Mouse (Mus musculus) G1E (cell line): Measurements from ENCODE around the gene Krtap5-2.
"Not testable (repeated sequence)": the region's sequence is repeated elsewhere in the genome, so short reads cannot be mapped to it uniquely, and the experiment has no call there.

Experiments used
- CTCF ChIP-seq: IDR thresholded peaks from 2 replicates; pipeline ENCODE4 v1.5.1; 2012; ENCODE audit warnings: low read depth, low read length, inconsistent platforms, mixed read lengths
- GATA1 ChIP-seq: IDR thresholded peaks from 2 replicates; pipeline ENCODE4 v1.6.1; 2012; ENCODE audit warnings: borderline replicate concordance, low read length, inconsistent platforms, mixed read lengths
- POLR2AphosphoS5 ChIP-seq: IDR thresholded peaks from 2 replicates; pipeline ENCODE4 v1.6.1; 2012; ENCODE audit warnings: low read depth, low read length, inconsistent platforms; ENCODE audit not compliant: insufficient replicate concordance

DNA sequence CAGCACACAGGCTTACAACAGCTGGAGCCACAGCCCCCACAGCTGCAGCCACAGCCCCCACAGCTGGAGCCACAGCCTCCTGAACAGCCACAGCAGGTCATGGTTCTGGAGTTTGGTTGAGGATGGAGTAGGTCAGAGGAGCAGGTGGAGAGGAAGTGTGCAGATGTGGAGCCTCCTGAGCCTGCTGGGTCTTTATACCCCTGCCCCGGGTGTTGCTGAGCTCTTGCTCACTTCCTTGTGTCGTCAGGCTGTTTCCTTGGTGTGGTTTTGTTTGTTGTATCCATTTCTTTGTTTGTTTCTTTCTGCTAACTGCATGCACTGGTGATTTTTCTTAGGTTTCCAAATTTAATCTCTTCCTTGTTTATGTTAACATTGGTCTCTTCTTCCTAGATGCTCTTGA lies 39.9 kb downstream of the Krtap5-2 start, which contains the start of gene Gm39115:
- not testable (repeated sequence) for TF ChIP-seq GATA1, POLR2AphosphoS5, CTCF
